Mouse (Mus musculus) frontal cortex, postnatal 14 days (tissue): ENCODE data around the gene Scgb2b24.

Experiments
- DNase-seq, 2 experiments: peaks; one replicate each; pipeline ENCODE4 v3.0.0; 2022; ENCODE audit warnings: low spot score in 2 of 2

The Scgb2b24 gene

GRCm38 (mm10) chr7:33739212-33739611 is at the start of gene Scgb2b24:
Gene Scgb2b24 (minus strand): TSS chr7:33739312.
- no peak for DNase-seq

GRCm38 (mm10) chr7:33743499-33743898 is 4.4 kb upstream of the Scgb2b24 start, which contains the start of gene Scgb1b24:
Gene Scgb1b24 (plus strand): TSS chr7:33743799.
- no peak for DNase-seq

- DNase-seq, result no peak
Observed at GRCm38 (mm10) chr7:33689864-33690263, 49.2 kb downstream of the Scgb2b24 start.
